Mouse (Mus musculus) neural tube, embryonic 11.5 days (tissue): ENCODE measurements at regions not wholly inside any gene's neighbourhood (a gene's known extent, or its start where the extent isn't known, plus 50 kb on each side); places are given as distances from the start of the nearest gene placed in this dataset.

ENCODE experiments used
- ATAC-seq: fragments of 200-750 bp; cut with Nextera tagmentation; 2 replicates; pipeline ENCODE4 v1.8.0; 2017; ENCODE audit warnings: moderate number of reproducible peaks, mild to moderate bottlenecking, moderate TSS enrichment, moderate library complexity; ENCODE audit not compliant: insufficient read depth, low FRiP score, low TSS enrichment
- DNase-seq: peaks from one replicate; pipeline ENCODE4 v3.0.0-alpha.2; 2015; ENCODE audit warnings: low spot score
- H3K27ac ChIP-seq: fragments of 300-500 bp; sonication (generic); 2 replicates; pipeline ENCODE4 v1.5.1; 2014; ENCODE audit warnings: low read depth, mild to moderate bottlenecking, low read length
- H3K27me3 ChIP-seq: fragments of 300-500 bp; sonication (generic); 2 replicates; pipeline ENCODE4 v1.6.1; 2014; ENCODE audit warnings: mild to moderate bottlenecking, low read length, mixed read lengths; ENCODE audit not compliant: control insufficient read depth, insufficient read depth
- H3K36me3 ChIP-seq: fragments of 300-500 bp; sonication (generic); 2 replicates; pipeline ENCODE4 v1.6.1; 2014; ENCODE audit warnings: mild to moderate bottlenecking, low read length, moderate library complexity, mixed read lengths; ENCODE audit not compliant: control insufficient read depth, insufficient read depth
- H3K4me1 ChIP-seq: fragments of 300-500 bp; sonication (generic); 2 replicates; pipeline ENCODE4 v1.6.1; 2014; ENCODE audit warnings: low read length, mixed read lengths; ENCODE audit not compliant: control insufficient read depth, insufficient read depth
- H3K4me2 ChIP-seq: fragments of 300-500 bp; sonication (generic); 2 replicates; pipeline ENCODE4 v1.6.1; 2014; ENCODE audit warnings: low read depth, mild to moderate bottlenecking, moderate library complexity
- H3K4me3 ChIP-seq: fragments of 300-500 bp; sonication (generic); 2 replicates; pipeline ENCODE4 v1.5.1; 2014; ENCODE audit warnings: low read depth, low read length
- H3K9ac ChIP-seq: fragments of 300-500 bp; sonication (generic); 2 replicates; pipeline ENCODE4 v1.6.1; 2014; ENCODE audit warnings: mild to moderate bottlenecking, low read length
- H3K9me3 ChIP-seq: fragments of 300-500 bp; sonication (generic); 2 replicates; pipeline ENCODE4 v1.6.1; 2016; ENCODE audit warnings: low read length; ENCODE audit not compliant: control insufficient read depth
- WGBS: fragments of 180-500 bp; shearing (Covaris S2); extraction: QIAGEN DNeasy Blood & Tissue Kit; methylation state at CpG from one replicate; pipeline ENCODE4 v1.1.7; 2014; 5-methylcytosine and 5-hydroxymethylcytosine counted together

DNA sequence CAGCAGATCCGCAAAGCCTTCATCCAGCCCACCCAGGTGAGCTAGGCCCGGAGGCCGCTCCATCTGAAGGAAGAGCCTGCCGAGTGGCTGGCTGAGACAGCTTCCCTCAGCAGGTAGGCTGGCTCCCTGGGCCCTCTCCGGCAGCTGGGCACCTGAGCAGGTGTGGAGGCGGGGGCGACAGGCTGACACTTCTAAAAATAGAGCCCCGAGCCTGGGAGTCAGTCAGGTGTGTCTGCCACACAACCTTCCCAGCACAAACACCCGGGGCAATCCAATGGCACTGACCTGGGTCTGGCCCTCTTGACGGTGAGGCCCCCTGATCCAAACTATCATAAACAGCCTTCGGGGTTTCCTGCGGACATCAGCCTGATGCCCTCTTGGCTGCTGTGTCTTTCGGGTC is 58.5 kb downstream of the Zfp36l2 start:
- H3K27ac ChIP-seq: no peak overlapping the region
- H3K4me3 ChIP-seq: no peak overlapping the region
- H3K27me3 ChIP-seq: no peaks in the 10 kb centered on the region
- H3K4me1 ChIP-seq: no peaks in the 10 kb centered on the region
- H3K36me3 ChIP-seq: no peaks in the 10 kb centered on the region
- no peak for DNase-seq
- no peak overlapping the region for H3K9ac ChIP-seq
- 80% methylated on average over 13 of the region's 13 CpGs for WGBS
- no peak overlapping the region for H3K4me2 ChIP-seq
- H3K9me3 ChIP-seq: no peaks in the 10 kb centered on the region
- no peak for ATAC-seq

DNA sequence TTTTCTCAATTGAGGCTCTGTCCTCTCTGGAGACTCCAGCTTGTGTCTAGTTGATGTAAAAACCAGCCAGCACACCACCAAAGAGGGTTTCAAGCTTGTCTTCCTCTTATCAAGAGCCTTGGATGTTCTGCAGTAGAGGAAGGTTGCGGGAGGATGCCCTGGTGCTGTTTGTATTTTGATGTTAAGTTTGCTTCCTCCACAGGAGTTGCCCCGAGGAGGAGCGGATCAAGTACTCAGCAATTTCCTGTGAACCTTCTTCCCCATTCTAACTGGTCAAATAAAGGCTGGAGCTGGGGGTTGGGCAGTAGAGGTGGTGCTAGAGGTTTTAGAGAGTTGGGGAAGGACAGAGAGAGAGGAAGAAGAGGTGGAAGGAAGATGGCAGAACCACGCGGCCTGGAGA is 59.5 kb downstream of the Zfp36l2 start:
- ATAC-seq (no peak), DNase-seq (no peak)
- no peak overlapping the region for H3K4me3 ChIP-seq
- no peaks in the 10 kb centered on the region for H3K27me3 ChIP-seq
- no peak overlapping the region for H3K27ac ChIP-seq
- H3K9ac ChIP-seq: no peak overlapping the region
- WGBS: 86% methylated on average over 5 of the region's 5 CpGs
- H3K4me1 ChIP-seq: no peaks in the 10 kb centered on the region
- H3K36me3 ChIP-seq: no peaks in the 10 kb centered on the region
- H3K4me2 ChIP-seq: no peak overlapping the region
- H3K9me3 ChIP-seq: no peaks in the 10 kb centered on the region

DNA sequence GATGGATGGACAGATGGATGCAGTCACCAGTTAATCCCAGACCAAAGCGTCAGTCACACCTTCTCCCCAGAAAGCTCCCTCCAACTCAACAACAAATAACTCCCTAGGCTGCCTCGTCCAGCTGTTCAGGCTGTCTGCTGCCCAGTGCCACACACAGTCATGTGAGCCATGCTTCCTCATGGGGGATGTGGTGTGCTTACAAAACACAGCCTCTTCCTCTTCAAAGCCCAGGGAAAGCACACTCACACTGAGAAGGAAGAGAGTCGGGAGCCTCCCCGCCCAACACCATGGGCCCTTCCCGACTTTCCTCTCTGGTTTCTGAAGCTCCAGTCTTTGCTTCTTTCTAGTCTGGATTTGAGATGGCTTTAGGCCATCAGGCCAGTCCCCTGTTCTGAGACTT is 61.6 kb downstream of the Zfp36l2 start:
- Histone ChIP-seq H3K4me2 (no peak overlapping the region), H3K4me1 (no peaks in the 10 kb centered on the region), H3K27me3 (no peaks in the 10 kb centered on the region), H3K9ac (no peak overlapping the region), H3K9me3 (no peaks in the 10 kb centered on the region), H3K36me3 (no peaks in the 10 kb centered on the region), H3K4me3 (no peak overlapping the region), H3K27ac (no peak overlapping the region)
- 64% methylated on average over 5 of the region's 5 CpGs for WGBS
- DNase-seq: no peak
- ATAC-seq: no peak

DNA sequence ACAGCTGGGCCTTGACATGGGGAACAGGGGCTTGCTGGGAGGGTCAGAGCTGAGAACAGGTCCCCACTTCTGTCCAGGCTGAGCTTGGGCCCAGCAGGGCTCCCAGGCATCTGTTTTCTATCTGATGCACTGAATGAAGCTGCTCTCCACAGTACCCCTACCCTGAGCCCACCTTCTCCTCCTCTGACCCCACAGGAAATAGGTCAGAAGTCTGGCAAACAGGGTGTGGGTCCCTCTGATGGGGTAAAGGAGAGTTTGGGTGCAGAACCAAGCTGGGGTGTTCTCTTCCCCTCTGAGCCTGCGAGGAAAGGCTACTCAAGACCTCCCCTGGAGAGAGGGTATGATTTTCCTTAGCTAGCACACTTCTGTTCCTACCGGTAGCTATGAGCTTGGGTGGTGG is 64.6 kb downstream of the Zfp36l2 start:
- no peak overlapping the region for H3K9ac ChIP-seq
- DNase-seq (no peak), ATAC-seq (no peak)
- no peaks in the 10 kb centered on the region for H3K36me3 ChIP-seq
- no peaks in the 10 kb centered on the region for H3K27me3 ChIP-seq
- 89% methylated on average over 2 of the region's 2 CpGs for WGBS
- no peaks in the 10 kb centered on the region for H3K9me3 ChIP-seq
- H3K27ac ChIP-seq: no peak overlapping the region
- no peaks in the 10 kb centered on the region for H3K4me1 ChIP-seq
- no peak overlapping the region for H3K4me2 ChIP-seq
- H3K4me3 ChIP-seq: no peak overlapping the region

- Histone ChIP-seq H3K9me3 (no peaks in the 10 kb centered on the region), H3K4me2 (no peak overlapping the region), H3K4me3 (no peak overlapping the region), H3K4me1 (no peaks in the 10 kb centered on the region), H3K36me3 (no peaks in the 10 kb centered on the region), H3K27me3 (no peaks in the 10 kb centered on the region), H3K27ac (no peak overlapping the region), H3K9ac (no peak overlapping the region)
- ATAC-seq: no peak
- no peak for DNase-seq
- 77% methylated on average over 6 of the region's 6 CpGs for WGBS
These were observed 65.1 kb downstream of the Zfp36l2 start for GRCm38 (mm10) chr17:84122486-84123131.

DNA sequence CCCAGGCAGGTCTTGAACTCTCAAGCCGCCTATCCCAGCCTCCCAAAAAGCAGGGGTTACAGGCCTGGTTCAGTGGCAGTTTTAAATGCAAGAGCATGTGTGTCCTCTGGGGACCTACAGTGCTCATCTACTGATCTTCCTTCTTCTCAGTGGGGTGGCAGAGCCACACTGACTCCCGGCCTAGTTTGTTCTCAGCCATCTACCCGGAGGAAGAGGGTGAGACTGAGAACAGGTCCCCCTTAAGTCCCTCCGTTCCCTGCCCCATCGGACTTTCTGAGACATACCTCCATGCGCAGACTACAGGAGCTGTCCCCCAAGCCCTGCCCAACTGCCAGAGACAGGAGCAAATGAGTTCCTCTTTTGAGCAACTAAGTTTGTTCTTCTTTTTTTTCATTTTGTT is 66.5 kb downstream of the Zfp36l2 start:
- no peaks in the 10 kb centered on the region for H3K4me1 ChIP-seq
- no peak for DNase-seq
- no peaks in the 10 kb centered on the region for H3K36me3 ChIP-seq
- H3K4me2 ChIP-seq: no peak overlapping the region
- no peak overlapping the region for H3K27ac ChIP-seq
- no peaks in the 10 kb centered on the region for H3K27me3 ChIP-seq
- ATAC-seq: no peak
- 69% methylated on average over 6 of the region's 6 CpGs for WGBS
- H3K9me3 ChIP-seq: no peaks in the 10 kb centered on the region
- no peak overlapping the region for H3K9ac ChIP-seq
- H3K4me3 ChIP-seq: no peak overlapping the region

DNA sequence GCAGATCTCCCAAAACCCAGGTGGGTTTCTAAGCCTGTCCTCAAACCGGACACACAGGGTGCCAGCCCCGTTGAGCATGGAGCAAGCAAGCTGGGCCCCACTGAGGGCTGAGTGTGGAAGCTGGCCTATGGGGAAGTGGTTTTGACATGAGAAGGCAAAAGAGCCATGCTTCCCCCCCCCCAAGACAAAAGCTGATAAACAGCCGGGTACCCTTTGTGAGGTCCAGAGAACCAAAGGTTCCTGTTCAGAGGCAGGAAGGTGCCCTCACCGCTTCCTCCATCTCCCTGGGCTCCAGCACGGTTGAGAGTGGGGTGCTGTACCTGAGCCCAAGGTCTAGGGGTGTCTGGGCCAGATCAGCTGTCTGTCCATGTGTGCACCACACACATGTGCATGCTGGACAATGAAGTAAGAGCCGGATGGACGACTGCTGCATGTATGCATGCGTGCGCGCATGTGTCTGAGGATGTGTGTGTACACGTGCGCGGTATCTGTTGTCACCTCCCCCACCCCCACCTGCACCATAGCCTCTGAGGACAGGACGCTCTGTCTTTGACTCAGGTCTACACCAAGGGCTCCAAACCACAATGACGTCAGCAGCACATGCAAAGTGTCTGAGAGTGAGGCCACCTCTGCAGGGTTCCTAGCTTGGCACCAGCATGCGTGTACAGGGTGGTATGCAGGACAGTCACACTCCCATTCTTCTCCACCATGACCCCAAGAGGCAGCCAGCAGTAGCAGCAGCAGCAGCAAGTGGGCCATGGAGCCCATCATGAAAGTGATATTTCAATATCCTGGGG is 68.3 kb downstream of the Zfp36l2 start:
- Histone ChIP-seq H3K4me1 (no peaks in the 10 kb centered on the region), H3K9me3 (no peaks in the 10 kb centered on the region), H3K4me3 (no peak overlapping the region), H3K4me2 (no peak overlapping the region), H3K36me3 (no peaks in the 10 kb centered on the region), H3K9ac (no peak overlapping the region), H3K27me3 (no peaks in the 10 kb centered on the region), H3K27ac (no peak overlapping the region)
- 90% methylated on average over 16 of the region's 16 CpGs for WGBS
- DNase-seq (no peak), ATAC-seq (no peak)

- no peaks in the 10 kb centered on the region for H3K9me3 ChIP-seq
- H3K4me2 ChIP-seq: no peak overlapping the region
- H3K27me3 ChIP-seq: no peaks in the 10 kb centered on the region
- H3K4me3 ChIP-seq: no peak overlapping the region
- 42% methylated on average over 1 of the region's 1 CpGs for WGBS
- no peaks in the 10 kb centered on the region for H3K36me3 ChIP-seq
- no peak overlapping the region for H3K27ac ChIP-seq
- ATAC-seq (no peak), DNase-seq (no peak)
- no peaks in the 10 kb centered on the region for H3K4me1 ChIP-seq
- H3K9ac ChIP-seq: no peak overlapping the region
These were observed 69.0 kb downstream of the Zfp36l2 start for GRCm38 (mm10) chr17:84118781-84119180.

DNA sequence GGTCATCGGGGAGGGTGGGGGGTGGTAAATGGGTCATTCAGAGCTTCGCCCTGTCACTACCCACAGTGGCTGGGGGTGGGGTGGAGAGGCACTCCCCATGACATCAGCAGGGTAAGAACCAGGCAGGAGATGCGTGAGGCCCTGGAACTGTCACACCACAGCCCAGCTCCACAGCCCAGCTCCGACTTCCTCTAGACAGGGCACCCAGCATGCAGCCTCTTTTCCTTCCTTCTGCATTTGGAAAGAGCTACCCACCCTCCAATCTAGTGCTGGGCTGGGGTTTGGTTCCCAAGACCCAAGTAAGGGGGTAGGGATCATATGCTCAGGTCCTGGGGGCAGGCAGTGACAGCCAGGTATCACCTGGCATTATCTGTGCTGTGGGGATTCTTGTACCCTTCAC is 69.5 kb downstream of the Zfp36l2 start:
- 74% methylated on average over 4 of the region's 4 CpGs for WGBS
- H3K9me3 ChIP-seq: no peaks in the 10 kb centered on the region
- ATAC-seq (no peak), DNase-seq (no peak)
- H3K4me2 ChIP-seq: no peak overlapping the region
- H3K9ac ChIP-seq: no peak overlapping the region
- no peaks in the 10 kb centered on the region for H3K27me3 ChIP-seq
- no peaks in the 10 kb centered on the region for H3K36me3 ChIP-seq
- no peaks in the 10 kb centered on the region for H3K4me1 ChIP-seq
- no peak overlapping the region for H3K27ac ChIP-seq
- H3K4me3 ChIP-seq: no peak overlapping the region
